Mouse (Mus musculus) testis, adult 2 months (tissue): Measurements from ENCODE around the gene Mroh3.

Source experiments
- CTCF ChIP-seq: fragments of 200-500 bp; IDR thresholded peaks from 2 replicates; pipeline ENCODE4 v1.5.1; 2012; ENCODE audit warnings: low read depth, mild to moderate bottlenecking, inconsistent platforms, low read length, moderate library complexity; ENCODE audit not compliant: control insufficient read depth, insufficient read depth, insufficient replicate concordance
- POLR2A ChIP-seq: fragments of 200-500 bp; IDR thresholded peaks from 2 replicates; pipeline ENCODE4 v1.6.1; 2012; ENCODE audit warnings: low read depth, mild to moderate bottlenecking, inconsistent platforms, low read length, moderate library complexity; ENCODE audit not compliant: control insufficient read depth

DNA sequence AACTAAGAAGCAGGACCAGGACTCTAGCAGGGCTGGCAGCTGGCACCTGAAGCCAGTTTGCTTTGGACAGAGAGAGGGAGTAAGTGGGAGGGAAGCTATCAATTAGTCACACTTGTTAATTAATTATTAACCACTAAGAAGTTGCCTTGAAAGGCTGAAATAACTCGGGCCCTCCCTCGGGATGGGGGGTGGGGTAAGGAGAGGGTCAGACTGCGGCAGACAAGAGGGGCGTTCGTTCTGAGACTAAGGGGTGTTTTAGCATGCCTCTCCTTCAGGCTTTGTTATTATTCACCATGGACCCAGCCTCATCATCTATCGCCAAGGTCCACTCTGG, 16.4 kb upstream of the Mroh3 start:
- TF ChIP-seq CTCF (no peak), POLR2A (no peak)
